Mouse (Mus musculus) layer of hippocampus, postnatal 36 days (tissue): ENCODE measurements around the gene Fam168b. TPM values are rescaled to one million over a fixed set of nuclear protein-coding genes. Genes with fewer than 3 reads are reported as not detected.

Source experiments
- DNase-seq, 2 experiments: peaks; one replicate each; pipeline ENCODE4 v3.0.0; 2022
- total RNA-seq, 2 experiments: library from RNA; stranded (reverse); gene quantifications; 2 replicates each; pipeline ENCODE4 v1.2.3; 2021

Fam168b gene
- 100 to 1,000 TPM; 226 to 227 TPM for total RNA-seq

DNA sequence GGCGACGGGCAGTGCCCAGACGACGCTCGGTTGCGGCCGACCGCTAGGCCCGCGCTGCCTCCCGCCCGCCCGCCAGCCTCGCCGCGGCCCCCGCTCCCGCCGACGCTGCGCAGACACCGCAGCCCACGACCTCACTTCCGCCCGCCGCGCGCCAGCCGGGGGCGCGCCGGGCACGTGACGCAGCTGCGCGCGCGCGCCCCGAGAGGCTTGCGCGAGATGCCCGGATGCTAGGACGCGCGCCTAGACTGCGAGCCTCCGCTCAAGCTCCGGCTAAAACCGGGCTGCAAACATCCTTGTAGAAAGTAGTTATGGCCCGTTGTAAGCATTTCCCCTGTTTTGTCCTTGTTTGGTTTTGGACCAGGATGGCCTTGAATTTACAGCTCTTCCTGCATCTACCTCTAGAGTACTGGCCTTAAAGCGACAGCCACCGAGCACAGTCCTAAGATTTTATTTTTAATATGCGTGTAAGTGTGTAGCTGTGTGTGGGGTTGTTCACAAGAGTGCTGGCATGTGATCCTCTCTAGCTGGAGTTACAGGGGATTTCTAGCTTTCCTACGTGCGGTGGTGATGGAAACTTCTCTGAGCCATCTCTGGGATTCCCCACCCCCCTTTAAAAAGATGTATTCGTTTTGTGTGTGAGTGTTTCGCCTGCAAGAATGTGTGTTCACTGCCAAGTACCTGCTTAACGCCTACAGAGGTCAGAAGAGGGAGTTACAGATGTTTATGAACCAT, at the start of gene Fam168b:
Fam168b (minus strand) TSS at position 179 of the 732 bp plus-strand sequence.
- DNase-seq = peak; percentile 87

DNA sequence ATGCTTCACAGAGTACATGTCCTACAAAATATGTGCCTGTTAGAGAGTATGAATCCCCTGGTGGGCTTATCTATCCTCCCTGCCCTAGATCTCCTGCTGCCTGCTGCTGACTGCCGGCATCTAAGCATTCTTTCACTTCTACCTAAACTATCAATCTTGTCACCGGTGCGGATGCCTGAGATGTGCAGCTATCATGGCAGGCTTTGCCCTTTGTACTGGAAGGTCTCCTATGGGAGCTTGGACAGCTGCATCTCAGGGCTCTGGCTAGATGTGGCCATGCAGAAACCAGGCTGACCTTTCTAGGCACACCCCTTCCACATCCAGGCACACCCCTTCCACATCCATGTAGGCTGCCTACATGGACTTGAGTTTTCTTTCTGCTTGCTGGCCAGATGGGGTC, 49.6 kb upstream of the Fam168b start:
- DNase-seq = no peak

DNA sequence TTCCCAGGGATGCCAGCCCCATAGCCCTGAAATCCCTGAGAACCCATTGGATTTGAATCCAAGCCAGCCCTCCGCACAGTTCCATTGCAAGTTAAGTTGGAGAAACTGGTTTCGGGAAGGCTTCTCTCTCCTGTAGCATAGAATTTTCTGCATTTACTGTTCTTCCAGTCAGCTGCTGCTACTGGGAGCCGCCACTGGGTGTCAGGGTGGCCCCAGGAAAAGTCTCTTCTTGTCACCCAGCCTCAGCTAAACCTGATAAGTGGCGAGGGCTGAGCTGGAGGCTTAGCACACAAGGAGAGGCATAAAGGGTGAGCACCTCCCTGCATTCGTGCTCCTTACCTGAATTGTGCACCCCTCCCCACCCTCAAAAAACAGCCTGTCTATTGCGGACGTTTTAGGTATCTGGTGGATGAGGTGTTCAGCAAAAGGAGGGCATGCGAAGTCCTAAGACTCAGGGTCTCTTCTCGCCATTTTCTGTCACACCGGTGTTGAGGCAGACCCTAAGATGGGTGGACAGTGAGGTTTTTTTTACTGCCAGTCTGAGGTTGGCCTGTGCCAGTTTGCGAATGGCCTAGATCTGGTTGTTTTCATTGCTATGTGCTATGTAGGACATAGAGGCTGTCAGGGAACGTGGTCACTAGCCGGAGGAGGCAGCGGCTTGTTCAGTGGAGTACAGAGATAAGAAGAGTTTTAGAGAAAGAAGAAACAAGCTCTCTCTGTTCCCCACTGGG, 48.9 kb upstream of the Fam168b start:
- peak; percentile 60 to 69 for DNase-seq

DNA sequence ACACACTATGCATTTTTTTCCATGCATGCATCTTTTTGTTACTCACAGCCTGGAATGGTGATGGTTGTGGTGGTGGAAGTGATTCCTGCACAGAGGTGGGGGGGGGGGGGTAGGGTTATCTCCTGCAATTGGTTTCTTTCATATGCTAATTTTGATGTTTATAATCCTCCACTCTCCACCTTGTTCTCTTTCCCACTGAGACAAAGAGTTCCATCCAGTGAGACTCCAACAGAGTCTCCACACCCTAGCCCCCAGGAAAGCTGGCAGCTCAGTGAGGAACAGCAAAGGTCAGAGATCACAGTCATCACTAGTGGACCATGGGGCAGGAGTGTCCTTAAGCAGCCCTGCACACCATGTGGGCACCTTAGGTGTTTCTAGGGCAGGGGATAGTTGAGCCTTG, 40.9 kb upstream of the Fam168b start:
- DNase-seq = no peak

DNA sequence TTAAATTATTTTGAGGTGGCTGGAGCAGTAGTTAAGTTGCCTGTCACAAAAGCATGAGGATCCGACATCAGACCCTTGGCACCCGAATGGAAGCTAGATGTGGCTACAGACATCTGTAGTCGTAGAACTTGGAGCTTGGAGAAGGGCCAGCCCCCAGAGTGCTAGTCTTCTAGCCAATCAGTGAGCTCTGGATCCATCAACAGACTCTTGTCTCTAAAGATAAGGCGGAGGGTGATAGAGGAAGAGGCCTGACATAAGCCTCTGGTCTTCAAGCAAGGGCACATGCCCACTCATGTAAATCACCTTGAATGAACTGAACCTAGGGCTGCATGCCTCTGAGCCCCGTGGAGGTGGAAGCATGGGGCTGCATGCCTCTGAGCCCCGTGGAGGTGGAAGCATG, 36.7 kb upstream of the Fam168b start:
- no peak for DNase-seq

DNA sequence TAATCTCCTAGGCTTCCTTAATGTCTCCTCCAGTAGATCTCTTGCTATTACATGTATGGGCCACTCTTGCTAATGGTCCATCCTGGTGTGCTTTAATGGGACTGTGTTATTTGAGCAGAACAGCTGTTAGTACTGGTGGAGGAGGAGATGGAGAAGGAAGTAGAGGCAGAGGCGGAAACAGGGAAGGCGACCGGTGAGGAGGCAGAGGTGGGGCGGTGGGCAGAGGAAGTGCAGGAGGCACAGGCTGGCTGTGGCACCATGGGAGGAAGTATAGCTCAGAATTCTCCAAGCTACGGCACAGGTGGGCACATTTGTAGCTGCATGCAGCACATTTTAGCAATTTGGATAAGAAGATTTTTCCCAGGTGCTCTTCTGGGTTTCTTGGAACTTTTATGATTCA, 30.7 kb upstream of the Fam168b start:
- peak in 1 of 2 experiments; percentile 0 for DNase-seq

DNA sequence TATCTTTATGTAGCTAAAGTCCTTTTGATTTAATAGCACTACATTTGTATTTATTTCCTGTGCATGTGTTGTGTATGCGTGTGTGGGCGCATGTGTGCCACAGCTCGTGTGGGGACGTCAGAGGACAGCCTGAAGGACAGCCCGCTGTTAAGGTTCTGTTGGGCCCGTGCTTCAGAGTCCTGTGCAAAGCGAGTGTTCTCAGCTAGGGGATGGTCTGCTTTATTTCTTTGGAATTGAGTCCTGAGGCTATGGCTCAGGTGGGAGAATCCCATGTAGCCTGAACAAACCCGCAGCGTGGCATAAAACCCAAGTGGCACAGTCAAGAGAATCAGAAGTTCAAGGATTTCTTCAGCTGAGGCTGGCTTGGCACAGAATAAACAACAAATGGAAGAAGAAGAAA, 28.3 kb upstream of the Fam168b start:
- DNase-seq = no peak

DNA sequence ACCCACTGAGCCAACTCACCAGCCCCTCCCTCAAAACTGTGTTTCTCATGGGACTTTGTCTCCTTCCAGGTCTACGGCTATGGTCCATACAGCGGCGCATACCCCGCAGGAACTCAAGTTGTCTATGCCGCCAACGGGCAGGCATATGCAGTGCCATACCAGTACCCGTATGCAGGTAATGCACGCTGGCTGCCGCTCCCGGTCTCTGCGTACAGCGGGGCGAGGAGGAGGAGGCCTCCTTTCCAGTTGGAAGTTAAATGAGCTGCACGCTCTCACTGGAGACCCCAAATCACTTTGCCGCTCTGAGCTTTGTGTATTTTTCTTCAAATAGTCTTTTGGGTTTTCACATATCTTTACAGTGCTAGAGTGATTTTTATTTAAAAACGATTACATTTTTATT, 26.4 kb upstream of the Fam168b start:
- DNase-seq = no peak

DNA sequence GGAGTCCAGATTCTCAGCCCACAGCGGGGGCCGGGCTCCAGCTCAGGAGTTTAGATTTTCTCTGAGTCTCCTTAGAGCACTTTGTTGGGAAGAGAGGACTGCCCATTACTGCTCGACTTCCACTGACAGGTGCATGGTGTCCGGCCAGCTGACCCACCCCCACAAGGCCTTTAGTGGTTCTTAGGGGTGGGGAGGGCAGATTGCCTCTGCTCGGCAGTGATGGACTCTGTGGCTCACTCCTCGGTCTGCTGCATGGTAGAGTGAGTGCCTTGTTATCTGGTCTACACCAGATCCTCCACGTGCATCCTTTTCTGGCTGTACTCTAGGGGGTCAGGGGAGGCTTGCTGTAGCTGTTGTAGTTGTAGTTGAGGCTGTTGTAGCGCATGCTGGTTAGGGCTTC, 25.5 kb upstream of the Fam168b start:
- DNase-seq = no peak

DNA sequence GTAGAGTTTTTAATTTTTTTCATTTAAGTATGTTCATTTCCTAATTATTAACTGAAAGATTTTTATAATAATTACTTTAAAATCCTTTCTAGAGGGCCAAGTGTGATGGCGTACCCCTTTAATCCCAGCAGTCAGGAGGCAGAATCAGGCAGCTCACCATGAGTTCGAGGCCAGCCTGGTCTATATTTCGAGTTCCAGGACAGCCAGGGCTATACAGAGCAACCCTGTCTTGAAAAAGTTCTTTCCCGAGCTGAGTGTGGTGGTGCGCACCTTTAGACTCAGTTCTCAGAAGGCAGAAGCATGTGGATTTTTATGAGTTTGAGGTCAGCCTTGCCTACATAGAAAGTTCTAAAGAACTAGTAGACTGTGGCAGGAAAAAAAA, 24.7 kb upstream of the Fam168b start:
- no peak for DNase-seq

DNA sequence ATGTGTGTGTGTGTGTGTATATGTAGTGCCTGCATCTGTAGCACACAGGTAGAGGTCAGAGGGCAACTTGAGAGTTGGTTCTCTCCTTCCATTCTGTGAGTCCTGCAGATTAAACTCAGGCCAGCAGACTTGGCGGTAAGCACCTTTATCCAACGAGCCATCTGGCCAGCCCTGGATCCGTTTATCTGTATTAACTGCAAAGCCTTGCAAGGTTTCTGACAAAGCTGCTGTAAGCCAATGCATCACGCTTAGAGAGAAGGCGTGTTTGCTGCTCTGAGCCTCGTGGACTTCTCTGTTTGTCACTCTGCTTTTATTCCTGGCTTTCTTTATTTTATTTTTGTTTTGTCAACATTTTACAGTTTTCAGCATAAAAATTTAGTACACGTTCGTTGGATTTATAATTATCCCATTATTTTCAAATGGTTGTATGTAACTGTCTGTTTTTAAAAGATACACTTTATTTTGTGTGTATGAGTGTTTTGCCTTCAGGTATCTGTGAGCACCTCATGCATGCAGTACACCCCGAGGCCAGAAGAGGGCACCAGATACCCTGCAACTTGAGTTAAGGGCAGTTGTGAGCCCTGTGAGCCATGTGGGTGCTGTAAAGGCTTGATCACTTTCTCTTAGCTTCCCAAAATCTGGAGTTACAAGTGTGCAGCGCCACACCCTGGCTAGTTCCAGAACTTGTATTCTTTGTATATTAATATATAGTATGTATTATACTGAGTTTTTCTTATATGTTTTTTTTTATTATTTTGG, 24.1 kb upstream of the Fam168b start:
- DNase-seq = peak; percentile 60 to 75

DNA sequence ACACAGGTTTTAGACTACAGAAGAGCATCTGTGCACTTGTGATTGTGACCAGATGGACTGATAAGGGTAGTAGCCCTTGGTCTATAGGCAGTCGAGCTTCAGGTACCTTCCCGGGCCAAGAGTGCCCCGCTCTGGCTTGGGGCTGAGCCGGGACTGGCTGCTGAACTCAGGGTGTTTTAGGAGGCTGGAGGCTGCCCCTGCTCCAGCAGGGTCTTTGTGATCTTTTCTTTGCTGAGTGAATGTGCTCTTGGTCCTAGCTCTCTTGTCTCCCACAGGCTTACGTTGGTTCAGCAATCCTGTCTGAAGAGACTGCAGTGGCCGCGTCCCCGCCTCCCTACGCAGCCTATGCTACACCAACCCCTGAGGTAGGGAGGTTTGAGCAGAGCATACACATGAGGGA, 23.0 kb upstream of the Fam168b start:
- no peak for DNase-seq

DNA sequence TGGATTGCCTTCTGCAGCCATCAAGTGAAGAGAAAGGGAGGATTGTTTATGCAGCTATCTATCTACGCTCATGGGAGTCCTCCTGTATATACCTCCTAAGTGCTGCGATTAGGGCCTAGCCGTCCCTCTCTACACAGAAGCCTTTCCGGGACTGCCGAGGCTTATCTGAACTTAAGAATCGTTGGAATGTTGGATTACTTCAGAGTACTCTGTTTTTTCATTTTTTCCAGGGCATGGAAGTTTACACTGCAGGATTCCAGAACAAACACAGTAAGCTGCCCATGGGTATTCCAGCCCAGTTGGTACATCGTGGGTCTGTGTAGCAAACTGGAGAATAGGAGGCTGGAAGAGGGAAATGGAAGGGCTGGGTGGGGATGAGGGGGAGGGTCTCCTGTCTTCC, 21.4 kb upstream of the Fam168b start:
- DNase-seq = no peak

DNA sequence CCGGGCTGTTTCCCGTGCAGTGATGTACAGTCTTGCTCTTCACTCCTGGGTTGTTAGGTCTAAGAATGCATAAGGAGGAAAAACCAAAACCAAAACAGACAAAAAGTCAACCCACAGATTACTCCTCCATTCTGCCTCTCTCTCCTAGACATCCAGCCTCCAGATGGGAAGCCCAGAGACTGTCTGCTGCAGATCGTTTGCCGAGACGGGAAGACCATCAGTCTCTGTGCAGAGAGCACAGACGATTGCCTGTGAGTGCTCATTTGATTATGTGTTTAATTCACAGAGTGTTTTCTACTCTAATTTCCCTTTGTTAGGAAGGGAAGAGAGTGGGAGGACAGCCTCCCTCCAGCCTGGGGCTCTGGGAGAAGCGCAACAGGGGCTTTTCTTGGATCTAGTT, 20.5 kb upstream of the Fam168b start:
- peak; percentile 35 to 54 for DNase-seq

DNA sequence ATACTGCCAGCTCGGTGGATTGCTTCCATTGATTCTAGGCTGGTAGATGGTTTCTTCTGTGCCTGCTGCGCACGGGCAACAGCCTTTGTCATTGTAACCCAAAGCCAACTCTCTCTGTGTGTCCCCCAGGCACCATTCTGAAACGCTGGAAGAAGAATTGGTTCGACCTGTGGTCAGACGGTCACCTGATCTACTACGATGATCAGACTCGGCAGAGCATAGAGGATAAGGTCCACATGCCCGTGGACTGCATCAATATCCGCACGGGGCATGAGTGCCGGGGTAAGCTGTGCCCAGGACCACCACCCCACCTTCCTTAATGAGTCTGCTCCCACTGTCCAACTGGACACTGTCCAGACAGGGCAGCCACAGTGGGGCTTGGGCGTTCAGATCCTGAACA, 20.0 kb upstream of the Fam168b start:
- DNase-seq = no peak

DNA sequence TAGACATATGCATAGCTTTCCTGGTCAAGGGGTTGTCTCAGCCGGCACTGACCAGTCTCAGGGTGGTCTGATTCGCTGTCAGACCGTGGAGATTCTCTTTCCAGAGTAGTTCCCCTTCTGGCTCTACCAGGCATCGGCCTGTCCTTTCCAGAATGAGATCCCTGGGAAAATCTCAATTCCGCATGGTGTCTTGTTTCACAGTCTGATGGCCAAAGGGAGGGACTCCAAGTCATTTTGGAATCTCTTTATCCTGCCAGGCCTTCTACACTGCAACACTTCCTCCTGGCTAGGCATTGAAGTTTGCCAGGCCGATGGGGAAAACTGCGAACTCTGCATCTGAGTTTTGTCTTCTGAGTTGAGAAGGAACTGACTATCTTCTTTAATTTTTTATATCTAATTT, 17.3 kb upstream of the Fam168b start:
- DNase-seq = no peak

DNA sequence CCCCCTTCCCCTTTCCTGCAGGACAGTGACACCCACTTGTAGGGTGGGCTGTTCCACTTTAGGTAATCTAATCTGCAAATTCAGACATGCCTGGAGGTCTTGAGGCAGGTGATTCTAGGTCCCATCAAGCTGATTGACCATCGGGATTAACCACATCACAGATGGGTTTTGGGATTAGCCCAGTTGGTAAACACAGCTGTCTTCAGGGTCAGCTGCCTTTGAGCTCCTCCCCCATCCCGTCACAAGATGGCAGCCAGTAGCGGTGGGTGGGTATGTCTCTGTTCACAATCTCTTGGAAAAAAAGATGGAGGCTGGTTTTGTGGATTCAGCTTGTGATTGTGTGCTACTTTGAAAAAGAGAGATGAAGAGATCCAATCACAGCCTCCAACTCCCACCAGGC, 16.9 kb upstream of the Fam168b start:
- no peak for DNase-seq

DNA sequence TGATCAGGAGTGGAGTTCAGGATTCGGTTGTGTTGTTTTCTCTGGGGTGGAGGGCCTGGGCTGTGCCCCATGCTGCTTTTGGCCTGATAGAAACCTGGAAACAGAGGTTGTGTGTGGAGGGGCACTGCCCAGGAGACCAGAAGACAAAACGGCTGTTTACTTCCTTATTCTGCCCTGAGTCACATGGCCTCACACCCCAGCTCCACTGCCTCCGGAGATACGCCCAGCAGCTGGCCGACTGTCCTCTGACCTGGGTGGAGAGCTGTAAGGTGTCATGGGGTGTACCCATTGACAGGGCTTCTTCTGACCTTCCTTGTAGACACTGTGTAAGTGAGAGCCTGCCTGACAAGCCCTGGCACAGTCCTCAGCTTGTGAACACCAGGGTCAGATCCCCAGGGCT, 15.8 kb upstream of the Fam168b start:
- no peak for DNase-seq

DNA sequence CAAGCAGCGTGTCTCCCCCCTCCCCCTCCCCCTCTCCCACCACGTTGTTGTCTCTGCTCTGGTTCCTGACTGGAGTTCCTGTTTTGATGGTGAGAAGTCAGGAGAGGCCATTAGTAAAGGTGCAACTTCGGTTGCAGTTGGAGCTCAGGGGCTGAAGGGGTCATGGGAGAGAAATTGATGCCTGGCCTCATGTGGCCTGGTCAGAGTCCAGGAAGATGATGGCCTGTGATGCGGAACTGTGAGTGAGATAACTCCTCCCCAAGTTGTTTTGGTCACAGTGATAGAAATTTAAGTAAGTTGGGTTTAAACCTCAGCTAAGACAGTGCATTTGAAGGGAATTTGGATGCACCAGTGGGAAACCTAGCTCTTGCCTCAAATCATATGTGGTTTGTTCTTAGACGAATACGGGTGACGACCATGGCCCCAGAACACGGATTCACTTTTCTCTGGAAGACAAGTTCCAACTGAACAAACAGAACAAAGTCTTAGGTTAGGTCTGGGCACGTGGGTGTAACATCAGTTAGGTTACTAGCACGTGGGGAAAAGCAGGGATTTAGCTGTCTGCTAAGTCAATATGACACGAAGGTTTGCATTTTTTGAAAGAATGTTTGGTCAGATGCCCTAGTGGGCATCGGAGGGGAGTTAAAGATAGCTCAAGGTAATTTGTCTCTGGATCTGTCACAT, 12.3 kb upstream of the Fam168b start:
- DNase-seq = no peak

DNA sequence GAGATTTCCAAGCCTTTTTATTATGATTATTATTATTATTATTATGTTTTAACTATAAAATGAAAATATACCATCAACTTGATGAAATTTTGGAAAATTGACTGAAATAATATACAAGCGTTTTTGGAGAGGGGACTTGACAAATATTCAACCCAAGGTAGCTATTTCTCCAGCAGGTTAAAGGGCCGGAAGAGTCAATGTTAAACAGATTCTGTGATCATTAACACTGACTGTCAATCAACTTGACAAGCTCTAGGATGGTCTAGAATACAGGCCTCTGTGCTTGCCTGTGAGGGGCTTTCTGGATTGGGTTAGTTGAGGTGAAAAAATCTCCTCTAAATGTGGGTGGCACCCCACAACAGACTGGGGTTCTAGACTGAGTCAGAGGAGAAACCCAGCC, 10.9 kb upstream of the Fam168b start:
- no peak for DNase-seq

DNA sequence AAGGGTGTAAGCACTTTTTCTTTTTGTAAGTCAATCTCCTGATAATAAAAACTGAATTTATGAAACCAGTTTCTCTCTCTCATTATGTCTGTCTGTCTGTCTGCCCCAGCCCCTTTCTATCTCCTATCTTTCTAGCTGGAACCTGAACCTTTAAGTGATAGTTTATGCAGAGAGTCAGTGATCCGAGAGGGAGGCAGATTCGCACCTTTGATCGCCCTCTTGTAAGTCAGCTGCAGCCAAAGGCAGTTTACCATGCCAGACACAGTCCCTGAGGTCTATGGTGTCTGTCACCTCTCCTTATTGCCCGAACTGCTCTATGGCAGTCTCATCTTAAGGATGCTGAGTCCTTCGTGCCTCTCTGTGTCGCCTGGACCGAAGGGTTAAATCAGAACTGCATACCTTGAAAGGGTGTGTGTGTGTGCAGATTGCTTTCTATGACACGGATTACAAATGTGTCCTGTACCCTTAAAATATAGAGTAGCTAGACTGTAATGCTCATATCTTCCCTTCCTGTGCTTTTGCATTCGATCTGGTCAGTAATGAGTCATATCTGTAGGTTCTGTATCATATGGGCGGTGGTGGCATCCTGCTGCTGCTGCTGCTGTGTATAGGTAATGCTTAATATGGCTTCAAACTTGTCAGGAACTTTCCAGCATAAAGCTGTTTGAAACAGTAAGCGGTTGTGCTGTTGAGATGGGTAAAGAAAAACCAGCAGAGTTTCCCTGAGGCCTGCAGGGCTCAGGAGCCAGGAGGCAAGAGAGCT, 9.4 kb upstream of the Fam168b start:
- no peak for DNase-seq

DNA sequence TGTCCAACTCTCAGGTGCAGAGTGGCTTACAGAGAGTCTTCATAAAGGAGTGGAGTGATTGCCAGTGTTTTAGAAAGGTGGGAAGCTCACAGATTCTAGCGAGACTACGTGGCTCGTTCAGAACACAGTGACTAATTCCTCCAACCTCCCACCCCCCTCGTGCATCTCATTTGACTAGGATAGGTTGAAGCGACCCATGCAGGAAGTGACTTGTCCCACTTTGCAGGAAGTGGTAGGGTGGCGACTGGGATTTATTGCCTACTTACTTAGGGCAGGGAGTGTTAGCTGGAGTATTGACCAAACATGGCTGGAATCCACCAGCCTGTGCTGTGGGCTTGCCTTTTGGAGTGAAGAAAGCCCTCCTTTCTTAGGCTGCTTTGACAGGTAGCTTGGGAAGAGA, 8.7 kb upstream of the Fam168b start:
- DNase-seq = no peak
